ENCODE assay signal across 13 mouse cellular contexts in genomic region chr19:23036782-23037477, GRCm38 (mm10).
DNase-seq lines count a peak whose midpoint lies in the region; ATAC-seq lines count a peak whose summit lies in the region.
"Had no signal": no experiment of that assay in that cellular context is flagged by ENCODE, and none has a peak within 500 bp of the region (broad histone marks: within the 10 kb centered on the region; RNA-seq: fewer than 3 reads in every experiment).

No protein-coding gene starts in this region.

- H3K27ac ChIP-seq in intestine, embryonic 16.5 days (ENCODE audit: low read length): no peak overlapping the region
- H3K27ac ChIP-seq in intestine, embryonic 15.5 days: no peak overlapping the region
- H3K27ac ChIP-seq in neural tube, embryonic 15.5 days (replicated peaks): no peak overlapping the region
- H3K27ac ChIP-seq: embryonic facial prominence, embryonic 13.5 days; midbrain, embryonic 15.5 days had no signal

- peak; percentile 34 for DNase-seq in thymus, postnatal 0 days (ENCODE audit: low spot score)
- no peak for DNase-seq in thymus, postnatal 10 days (ENCODE audit: low spot score in 2 of 2)
- DNase-seq in layer of hippocampus, adult 9-11 months: peak; percentile 52
- no peak for DNase-seq in cerebellum, adult 9-10 months
- DNase-seq in urinary bladder, postnatal 25 days (ENCODE audit: low spot score): no peak
- DNase-seq: cerebellum, adult 11-12 months; liver; lung, postnatal 14 days had no signal

- no peaks in the 10 kb centered on the region for H3K27me3 ChIP-seq in intestine, embryonic 16.5 days (replicated peaks; ENCODE audit: control insufficient read depth, insufficient read depth, low read length)
- no peaks in the 10 kb centered on the region for H3K27me3 ChIP-seq in intestine, embryonic 15.5 days (replicated peaks)
- no peaks in the 10 kb centered on the region for H3K27me3 ChIP-seq in neural tube, embryonic 15.5 days (replicated peaks)
- H3K27me3 ChIP-seq: embryonic facial prominence, embryonic 13.5 days; midbrain, embryonic 15.5 days had no signal

- H3K9ac ChIP-seq in intestine, embryonic 16.5 days (ENCODE audit: low read depth, low read length): no peak overlapping the region
- no peak overlapping the region for H3K9ac ChIP-seq in intestine, embryonic 15.5 days
- no peak overlapping the region for H3K9ac ChIP-seq in neural tube, embryonic 15.5 days (replicated peaks)
- H3K9ac ChIP-seq: embryonic facial prominence, embryonic 13.5 days; midbrain, embryonic 15.5 days had no signal

- no peaks in the 10 kb centered on the region for H3K4me1 ChIP-seq in intestine, embryonic 16.5 days (ENCODE audit: control insufficient read depth, insufficient read depth, low read length)
- 0 out of 2 replicates have a peak, but pooled peaks cover 3% of the 10 kb centered on the region for H3K4me1 ChIP-seq in intestine, embryonic 15.5 days (replicated peaks)
- H3K4me1 ChIP-seq in neural tube, embryonic 15.5 days: no peaks in the 10 kb centered on the region
- H3K4me1 ChIP-seq: embryonic facial prominence, embryonic 13.5 days; midbrain, embryonic 15.5 days had no signal

- ATAC-seq in intestine, embryonic 16.5 days: peak; percentile 36; the same call in 1 of the 2 replicates
- no peak for ATAC-seq in intestine, embryonic 15.5 days
- no peak for ATAC-seq in neural tube, embryonic 15.5 days (ENCODE audit: low FRiP score)
- ATAC-seq: midbrain, embryonic 15.5 days had no signal

- H3K4me2 ChIP-seq in intestine, embryonic 16.5 days (ENCODE audit: low read depth, low read length): no peak overlapping the region
- H3K4me2 ChIP-seq in intestine, embryonic 15.5 days (replicated peaks): no peak overlapping the region
- H3K4me2 ChIP-seq in neural tube, embryonic 15.5 days: no peak overlapping the region
- H3K4me2 ChIP-seq: embryonic facial prominence, embryonic 13.5 days; midbrain, embryonic 15.5 days had no signal

- no peak overlapping the region for H3K4me3 ChIP-seq in intestine, embryonic 16.5 days (ENCODE audit: low read length)
- H3K4me3 ChIP-seq in intestine, embryonic 15.5 days (replicated peaks): no peak overlapping the region
- no peak overlapping the region for H3K4me3 ChIP-seq in neural tube, embryonic 15.5 days (replicated peaks)
- H3K4me3 ChIP-seq: embryonic facial prominence, embryonic 13.5 days; midbrain, embryonic 15.5 days had no signal

- no peaks in the 10 kb centered on the region for H3K9me3 ChIP-seq in intestine, embryonic 16.5 days (ENCODE audit: control insufficient read depth, low read length)
- H3K9me3 ChIP-seq in intestine, embryonic 15.5 days: no peaks in the 10 kb centered on the region
- no peaks in the 10 kb centered on the region for H3K9me3 ChIP-seq in neural tube, embryonic 15.5 days (replicated peaks)
- H3K9me3 ChIP-seq: embryonic facial prominence, embryonic 13.5 days; midbrain, embryonic 15.5 days had no signal

- no peaks in the 10 kb centered on the region for H3K36me3 ChIP-seq in intestine, embryonic 16.5 days (ENCODE audit: control insufficient read depth, insufficient read depth, low read length)
- H3K36me3 ChIP-seq in intestine, embryonic 15.5 days: no peaks in the 10 kb centered on the region
- no peaks in the 10 kb centered on the region for H3K36me3 ChIP-seq in neural tube, embryonic 15.5 days
- H3K36me3 ChIP-seq: embryonic facial prominence, embryonic 13.5 days; midbrain, embryonic 15.5 days had no signal

- 53% methylated on average over 11 of the region's 11 CpGs for WGBS in intestine, embryonic 16.5 days
- WGBS in intestine, embryonic 15.5 days: 57% methylated on average over 11 of the region's 11 CpGs
- 49% methylated on average over 11 of the region's 11 CpGs for WGBS in neural tube, embryonic 15.5 days

Comparison
In these comparisons a context has a peak if more than half of its experiments do, and no peak if none do; other contexts are left out.
1. DNase-seq: peak in thymus, postnatal 0 days (single experiment) and layer of hippocampus, adult 9-11 months (single experiment); none in thymus, postnatal 10 days (0 of 2), cerebellum, adult 9-10 months (single experiment) and urinary bladder, postnatal 25 days (single experiment).